Mouse (Mus musculus) T-helper 2 cell (primary cell): ENCODE results near the gene Pmel.

Experiments
- in situ Hi-C: fragments of 300-600 bp; cut with MboI, MseI; formaldehyde crosslinking; loops from one replicate; pipeline ENCODE4 v1.15.1; 2025; ENCODE audit warnings: high pct_unique_total_duplicates

Pmel gene

DNA sequence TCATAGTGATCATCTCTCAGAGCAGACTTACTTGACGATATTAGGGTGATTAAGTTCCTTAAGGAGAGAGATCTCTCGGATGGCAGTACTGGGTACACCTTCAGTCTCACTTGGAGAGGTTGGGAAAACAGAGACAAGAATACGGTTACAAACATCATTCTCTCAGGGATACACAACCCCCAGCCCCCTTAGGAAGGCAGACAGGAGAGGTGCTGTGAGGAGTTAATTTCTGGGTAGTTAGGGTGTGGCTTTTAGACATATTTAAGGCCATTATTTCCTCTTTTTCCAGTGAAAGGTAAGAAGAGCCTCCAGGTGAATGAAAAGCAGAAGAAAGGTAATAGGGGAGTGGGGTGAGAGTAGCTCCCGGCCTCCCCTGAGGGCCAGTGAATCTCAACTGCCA is at the start of gene Pmel:
Gene Pmel (plus strand): TSS at position 301 of the 400 bp plus-strand sequence.
- in situ Hi-C loops: no loop called here

DNA sequence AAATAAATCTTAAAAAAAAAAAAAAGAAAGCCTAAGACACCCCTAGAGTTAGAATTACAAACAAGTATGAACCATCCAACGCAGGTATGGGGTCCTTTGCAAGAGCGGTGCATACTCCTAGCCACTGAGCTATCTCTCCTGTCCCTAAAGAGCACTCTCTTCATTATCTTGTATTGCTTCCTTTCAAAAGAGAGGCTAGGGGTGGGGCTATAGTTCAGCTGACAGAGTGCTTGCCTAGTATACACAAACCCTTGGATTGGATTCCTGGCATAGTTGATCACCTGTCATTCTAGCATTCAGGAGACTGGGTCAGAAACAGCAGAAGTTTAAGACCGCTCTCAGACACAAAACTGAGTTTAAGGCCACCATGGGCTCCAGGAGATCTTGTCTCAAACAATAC is 48.7 kb upstream of the Pmel start:
- in situ Hi-C loops: no loop called here

DNA sequence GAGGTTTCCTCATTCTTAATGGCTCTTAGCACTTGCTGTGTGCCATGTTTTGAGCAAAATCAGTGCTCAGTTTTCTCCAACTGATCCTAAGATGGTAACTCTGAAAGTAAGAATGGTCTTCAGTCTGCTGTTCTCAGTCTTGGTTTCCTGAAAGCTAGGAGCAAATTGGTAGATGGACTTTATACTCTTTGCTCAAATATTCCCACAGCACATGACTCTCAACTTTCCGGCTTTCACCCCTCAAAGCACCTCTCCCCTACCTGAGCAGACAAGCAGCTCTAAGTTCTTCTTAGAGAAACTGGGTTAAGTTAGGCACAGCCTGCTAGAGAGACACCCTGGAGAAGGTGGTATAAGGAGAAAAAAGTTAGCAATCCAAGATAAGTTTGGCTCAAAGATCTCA is 47.3 kb upstream of the Pmel start:
- in situ Hi-C loops: no loop called here

DNA sequence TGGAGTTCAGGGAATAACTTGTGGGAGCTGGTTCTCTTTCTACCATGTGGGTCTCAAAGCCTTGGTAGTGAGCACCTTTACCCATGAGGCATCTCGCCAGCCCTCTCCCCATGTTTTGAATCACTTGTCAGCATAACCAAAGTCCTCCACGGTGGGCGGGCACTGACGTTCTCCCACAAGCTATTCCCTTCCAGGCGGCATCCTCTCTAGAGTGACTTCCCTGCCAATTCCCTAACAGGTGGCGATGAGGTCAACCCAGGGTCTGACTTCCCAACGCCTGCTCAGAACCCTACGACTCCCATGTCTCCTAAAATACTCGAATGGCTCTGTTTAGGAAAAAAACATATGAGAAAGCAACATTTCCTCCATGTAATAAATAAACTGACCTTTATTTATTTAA is 46.2 kb upstream of the Pmel start:
- in situ Hi-C loops: no loop called here

DNA sequence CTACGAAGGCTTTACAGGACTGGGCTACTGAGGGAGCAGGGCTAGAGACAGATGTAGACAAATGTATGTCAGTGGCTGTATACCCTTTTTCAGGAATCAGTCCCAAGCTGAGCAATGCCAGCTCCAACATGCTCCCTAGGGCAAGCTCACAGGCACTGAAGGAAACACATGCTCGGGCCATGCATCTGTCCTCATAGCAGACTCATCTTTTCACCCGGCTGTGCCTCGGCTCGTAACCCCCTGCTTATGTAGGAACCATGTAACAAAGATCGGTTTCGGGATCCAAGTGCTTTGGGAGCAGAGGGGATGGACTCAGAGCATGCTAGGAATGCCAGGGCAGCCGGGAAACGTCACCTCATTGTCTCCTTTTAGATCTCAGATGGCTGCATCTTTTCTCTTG is 44.5 kb upstream of the Pmel start:
- in situ Hi-C loops: no loop called here

GRCm38 (mm10) chr10:128662465-128662864 is 41.5 kb upstream of the Pmel start:
- in situ Hi-C loops: no loop called here

DNA sequence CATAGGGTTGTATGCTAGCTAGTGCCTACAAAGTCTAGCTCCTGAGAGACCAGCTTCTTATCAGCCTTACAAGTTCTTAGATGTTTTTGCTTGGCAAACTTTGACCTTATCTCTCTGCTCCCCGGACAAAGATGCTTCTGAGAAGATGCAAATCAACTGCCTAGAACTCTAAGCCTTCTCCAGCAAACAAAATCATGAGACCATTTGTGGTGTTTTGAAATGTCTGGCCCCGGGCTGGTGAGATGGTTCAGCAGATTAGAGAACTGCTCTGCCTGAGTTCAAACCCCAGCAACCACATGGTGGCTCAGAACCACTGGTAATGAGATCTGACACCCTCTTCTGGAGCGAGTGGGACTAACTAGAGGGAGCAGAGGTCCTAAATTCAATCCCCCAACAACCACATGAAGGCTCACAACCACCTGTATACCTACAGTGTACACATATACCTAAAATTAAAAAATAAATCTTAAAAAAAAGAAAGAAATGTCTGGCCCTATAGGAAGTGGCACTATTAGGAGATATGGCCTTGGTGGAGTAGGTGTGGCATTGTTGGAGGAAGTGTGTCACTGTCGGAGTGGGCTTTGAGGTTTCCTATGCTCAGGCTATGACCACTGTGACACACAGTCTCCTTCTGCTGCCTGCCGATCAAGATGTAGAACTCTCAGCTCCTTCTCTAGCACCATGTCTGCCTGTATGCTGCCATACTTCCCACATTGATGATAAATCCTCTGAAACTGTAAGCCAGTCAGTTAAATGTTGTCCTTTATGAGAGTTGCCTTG is 40.4 kb upstream of the Pmel start:
- in situ Hi-C loops: no loop called here

- in situ Hi-C loops: no loop called here
These were observed 39.2 kb upstream of the Pmel start for GRCm38 (mm10) chr10:128664808-128665207.

DNA sequence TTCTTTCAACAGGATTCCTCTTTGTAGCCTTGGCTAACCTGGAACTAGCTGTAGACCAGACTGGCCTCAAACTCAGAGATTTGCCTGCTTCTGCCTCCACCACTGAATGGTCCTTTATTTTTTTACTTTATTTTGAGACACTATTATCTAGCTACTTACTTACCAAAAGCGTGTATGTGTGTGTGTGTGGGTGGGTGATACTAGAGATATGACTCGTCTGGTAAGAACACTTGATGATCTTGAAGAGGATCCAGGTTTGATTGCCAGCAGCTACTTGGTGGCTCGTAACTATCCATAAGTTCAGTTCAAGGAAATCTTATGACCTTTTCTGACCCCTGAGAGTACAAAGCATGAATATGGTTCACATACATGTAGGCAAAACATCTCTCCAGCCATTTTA is 38.7 kb upstream of the Pmel start:
- in situ Hi-C loops: no loop called here

GRCm38 (mm10) chr10:128665806-128666205 is 38.2 kb upstream of the Pmel start:
- in situ Hi-C loops: no loop called here

- in situ Hi-C loops: no loop called here
These were observed 35.0 kb upstream of the Pmel start for GRCm38 (mm10) chr10:128668790-128669672.

DNA sequence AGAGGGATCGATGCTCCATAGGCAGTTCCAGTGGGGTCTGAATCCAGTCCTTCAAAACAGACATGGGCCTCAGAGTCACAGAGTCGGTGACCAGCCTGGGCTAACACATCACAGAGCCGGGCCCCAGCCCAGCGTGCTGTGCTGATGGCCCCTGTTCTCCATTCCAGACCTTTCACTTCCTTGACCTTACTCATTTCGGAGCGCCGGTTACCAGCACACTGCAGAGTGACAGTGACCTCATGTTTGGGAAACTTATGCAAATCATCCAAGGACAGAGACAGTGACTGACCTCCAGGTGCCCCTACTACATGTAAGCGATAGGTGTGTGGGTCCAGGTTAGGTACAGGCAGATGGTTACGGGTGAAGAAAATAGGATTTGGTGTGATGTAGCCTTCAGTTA is 32.8 kb upstream of the Pmel start:
- in situ Hi-C loops: loop anchor here (5.0 kb wide), 1 partner anchor 34 kb away; no protein-coding TSS in a partner anchor

GRCm38 (mm10) chr10:128673763-128674468 is 30.1 kb upstream of the Pmel start, which contains the start of gene Suox:
Gene Suox (minus strand): TSS chr10:128674073.
- in situ Hi-C loops: loop anchor here (5.0 kb wide), 1 partner anchor 37 kb away; no protein-coding TSS in a partner anchor

GRCm38 (mm10) chr10:128674469-128675008 is 29.5 kb upstream of the Pmel start:
- in situ Hi-C loops: loop anchor here (5.0 kb wide), 1 partner anchor 37 kb away; no protein-coding TSS in a partner anchor

DNA sequence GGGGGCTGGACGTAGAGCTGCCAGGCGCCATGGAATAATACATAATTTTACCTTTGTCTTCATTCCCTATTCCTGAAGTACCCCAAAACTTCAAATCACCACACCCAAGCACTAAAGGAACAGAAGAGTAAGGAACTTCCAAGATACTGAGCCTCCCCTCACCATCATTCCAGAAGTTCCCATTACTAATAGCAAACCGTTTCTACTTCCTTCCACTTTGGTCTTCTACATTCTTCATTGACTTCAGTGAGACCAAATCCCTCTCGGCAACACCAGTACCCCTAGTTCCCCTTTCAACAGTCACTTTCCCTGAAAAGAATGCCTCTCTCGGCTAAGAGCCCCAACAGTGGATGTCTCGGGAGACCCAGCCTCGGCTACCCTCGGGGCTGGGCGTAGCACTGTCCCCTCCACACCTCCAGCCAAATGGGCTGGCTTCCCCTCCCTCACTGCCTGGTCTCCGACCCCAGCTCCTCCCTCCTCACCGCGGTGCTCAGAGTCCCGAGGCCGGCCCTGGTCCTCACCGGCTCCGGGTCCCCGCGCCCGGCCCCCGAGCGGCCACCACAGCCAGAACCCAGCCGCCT is 8.5 kb upstream of the Pmel start:
- in situ Hi-C loops: no loop called here

DNA sequence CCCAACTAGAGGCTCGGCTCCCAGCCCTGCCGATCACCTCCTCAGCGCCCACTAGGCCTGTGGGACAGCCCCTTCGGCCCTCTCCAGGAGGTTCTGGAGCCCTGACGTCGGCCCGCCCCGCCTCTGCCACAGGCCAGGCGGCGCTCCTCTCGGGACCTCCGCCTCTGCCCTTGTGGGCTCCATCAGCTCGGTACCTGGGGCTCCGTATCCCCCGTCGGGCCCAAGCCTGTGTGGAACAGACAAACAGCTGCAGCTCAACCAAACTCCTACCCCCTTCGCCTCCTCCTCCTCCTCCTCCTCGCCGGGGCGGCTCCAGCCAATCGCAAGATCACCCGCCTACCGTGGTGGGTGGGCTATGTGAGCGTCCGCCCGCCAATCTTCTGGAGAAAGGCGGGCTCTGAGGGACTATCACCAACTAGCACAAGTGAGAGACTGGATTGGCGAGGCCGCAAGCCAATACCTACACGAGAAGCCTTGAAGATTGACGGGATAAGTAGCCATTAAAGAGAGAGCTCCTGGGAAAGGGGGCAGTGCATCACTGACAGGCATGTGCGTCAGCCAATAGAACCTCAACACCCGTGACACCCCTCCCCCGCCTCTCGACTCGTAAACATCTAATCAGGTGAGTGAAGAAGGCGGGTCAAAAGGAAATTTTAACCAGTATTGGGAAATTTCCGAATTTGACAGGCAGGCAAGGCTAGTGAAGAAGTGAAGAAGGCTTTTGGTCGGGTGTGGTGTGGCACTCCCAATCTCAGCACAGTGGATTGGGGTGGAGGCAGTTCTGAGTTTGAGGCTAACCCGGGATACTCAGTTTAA is 7.8 kb upstream of the Pmel start, which contains the start of gene Rab5b:
Gene Rab5b (minus strand): TSS at position 273 of the 816 bp plus-strand sequence.
- in situ Hi-C loops: no loop called here

GRCm38 (mm10) chr10:128697072-128697725 is 6.8 kb upstream of the Pmel start:
- in situ Hi-C loops: no loop called here

DNA sequence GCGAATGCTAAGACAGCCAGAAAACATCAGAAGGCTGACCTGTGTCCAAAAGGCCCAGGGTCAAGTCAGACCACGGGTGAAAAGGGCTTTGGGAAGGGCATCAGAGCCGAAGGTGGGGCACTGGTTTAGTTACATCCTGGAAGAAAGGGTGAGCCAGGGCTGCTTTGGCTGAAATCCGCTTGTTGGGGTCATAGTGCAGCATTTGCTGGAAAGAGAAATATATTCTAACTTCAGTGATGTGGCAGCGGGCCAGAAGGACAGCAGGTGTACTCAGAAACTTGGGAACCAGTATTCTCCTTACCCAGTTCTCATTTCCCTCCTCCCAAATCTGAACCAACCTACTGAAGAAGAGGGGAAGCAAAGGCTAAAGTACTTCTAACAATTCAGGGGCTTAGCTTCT is 5.0 kb upstream of the Pmel start:
- in situ Hi-C loops: no loop called here

GRCm38 (mm10) chr10:128699611-128700010 is 4.4 kb upstream of the Pmel start:
- in situ Hi-C loops: no loop called here

DNA sequence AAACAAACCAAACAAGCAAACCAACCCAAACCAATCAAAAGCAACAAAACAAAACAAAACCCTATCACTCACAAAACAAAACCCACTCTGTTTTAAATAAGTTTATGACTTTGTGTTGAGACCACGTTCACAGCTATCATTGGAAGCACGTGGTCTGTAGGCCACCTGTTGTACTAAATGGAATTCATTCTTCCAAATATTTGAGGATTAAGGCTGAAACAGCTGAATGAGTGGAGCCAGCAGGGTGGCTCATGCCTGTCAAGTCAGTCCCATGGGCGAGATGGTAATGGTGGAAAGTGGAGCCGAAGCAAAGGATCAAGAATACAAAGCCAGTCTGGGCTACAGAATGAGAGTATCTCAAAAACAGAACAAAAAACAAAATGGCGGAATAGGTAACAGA is 3.3 kb upstream of the Pmel start:
- in situ Hi-C loops: no loop called here
